ENCODE assay signal across 8 mouse cellular contexts in the genomic region with DNA sequence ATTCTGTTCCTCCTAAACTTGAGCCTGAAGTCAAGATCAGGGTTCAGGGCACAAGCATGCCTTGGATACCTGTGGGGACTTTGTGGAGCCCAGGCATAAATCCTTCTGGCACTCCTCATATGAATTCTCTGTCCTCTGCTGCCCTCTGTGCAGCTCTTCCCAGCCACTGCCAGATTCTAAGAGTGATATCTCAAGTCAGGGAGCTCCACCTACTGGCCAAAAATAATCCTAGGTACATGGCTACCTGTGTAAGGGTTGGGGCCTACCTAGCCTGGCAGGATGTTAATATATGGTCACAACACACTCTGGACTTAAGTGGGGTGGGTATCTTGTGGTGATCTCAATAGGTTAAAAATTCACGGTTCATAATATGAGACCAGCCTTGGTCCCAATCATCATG. TPM values are rescaled to one million over a fixed set of nuclear protein-coding genes. Genes with fewer than 3 reads are reported as not detected.
DNase-seq lines count a peak whose midpoint lies in the region; ATAC-seq lines count a peak whose summit lies in the region.

No protein-coding gene starts in this region.

- H3K9ac ChIP-seq in midbrain, embryonic 11.5 days (ENCODE audit: low read length), result no peak overlapping the region
- no peak overlapping the region for H3K9ac ChIP-seq in intestine, embryonic 14.5 days (ENCODE audit: low read length)
- no peak overlapping the region for H3K9ac ChIP-seq in liver, embryonic 13.5 days
- H3K9ac ChIP-seq in neural tube, embryonic 13.5 days, result no peak overlapping the region

- H3K4me2 ChIP-seq in midbrain, embryonic 11.5 days, result no peak overlapping the region
- no peak overlapping the region for H3K4me2 ChIP-seq in intestine, embryonic 14.5 days (ENCODE audit: low read length)
- no peak overlapping the region for H3K4me2 ChIP-seq in liver, embryonic 13.5 days
- no peak overlapping the region for H3K4me2 ChIP-seq in neural tube, embryonic 13.5 days

- peak; percentile 45; the same call in 1 of the 2 replicates for ATAC-seq in midbrain, embryonic 11.5 days (ENCODE audit: low FRiP score)
- peak; percentile 85 for ATAC-seq in activated CD4-positive, CD25-positive, alpha-beta regulatory T cell, adult 4 months
- peak; percentile 49; the same call in 1 of the 2 replicates for ATAC-seq in intestine, embryonic 14.5 days (replicated peaks; ENCODE audit: low FRiP score, low TSS enrichment, low read depth)
- peak; percentile 60 for ATAC-seq in liver, embryonic 13.5 days (ENCODE audit: low read depth)
- peak; percentile 37 for ATAC-seq in neural tube, embryonic 13.5 days (ENCODE audit: low read depth)

- peaks cover 11% of the 10 kb centered on the region for H3K36me3 ChIP-seq in midbrain, embryonic 11.5 days (ENCODE audit: control insufficient read depth, insufficient read depth, low read length)
- H3K36me3 ChIP-seq in midbrain, embryonic 10.5 days, result peaks cover 92% of the 10 kb centered on the region
- H3K36me3 ChIP-seq in embryonic facial prominence, embryonic 10.5 days (replicated peaks), result peaks cover 94% of the 10 kb centered on the region
- peaks cover 74% of the 10 kb centered on the region for H3K36me3 ChIP-seq in intestine, embryonic 14.5 days (ENCODE audit: control insufficient read depth, insufficient read depth, low read length)
- H3K36me3 ChIP-seq in liver, embryonic 13.5 days, result peaks cover 86% of the 10 kb centered on the region
- peaks cover 95% of the 10 kb centered on the region for H3K36me3 ChIP-seq in neural tube, embryonic 13.5 days

- H3K9me3 ChIP-seq in midbrain, embryonic 11.5 days (ENCODE audit: control insufficient read depth, low read length), result no peaks in the 10 kb centered on the region
- no peaks in the 10 kb centered on the region for H3K9me3 ChIP-seq in midbrain, embryonic 10.5 days (replicated peaks)
- no peaks in the 10 kb centered on the region for H3K9me3 ChIP-seq in embryonic facial prominence, embryonic 10.5 days
- no peaks in the 10 kb centered on the region for H3K9me3 ChIP-seq in intestine, embryonic 14.5 days (ENCODE audit: control insufficient read depth, low read length)
- H3K9me3 ChIP-seq in liver, embryonic 13.5 days (replicated peaks), result no peaks in the 10 kb centered on the region
- H3K9me3 ChIP-seq in neural tube, embryonic 13.5 days, result no peaks in the 10 kb centered on the region

- H3K4me3 ChIP-seq in midbrain, embryonic 11.5 days (ENCODE audit: low read depth, low read length), result no peak overlapping the region
- H3K4me3 ChIP-seq in midbrain, embryonic 10.5 days, result no peak overlapping the region
- H3K4me3 ChIP-seq in embryonic facial prominence, embryonic 10.5 days, result no peak overlapping the region
- no peak overlapping the region for H3K4me3 ChIP-seq in intestine, embryonic 14.5 days (ENCODE audit: low read depth, low read length)
- no peak overlapping the region for H3K4me3 ChIP-seq in liver, embryonic 13.5 days (replicated peaks)
- no peak overlapping the region for H3K4me3 ChIP-seq in neural tube, embryonic 13.5 days

- no peak overlapping the region for H3K27ac ChIP-seq in midbrain, embryonic 11.5 days (ENCODE audit: low read depth, low read length)
- H3K27ac ChIP-seq in midbrain, embryonic 10.5 days (replicated peaks), result no peak overlapping the region
- no peak overlapping the region for H3K27ac ChIP-seq in embryonic facial prominence, embryonic 10.5 days (replicated peaks)
- no peak overlapping the region for H3K27ac ChIP-seq in intestine, embryonic 14.5 days (ENCODE audit: low read depth)
- no peak overlapping the region for H3K27ac ChIP-seq in liver, embryonic 13.5 days
- H3K27ac ChIP-seq in neural tube, embryonic 13.5 days (replicated peaks), result no peak overlapping the region

- WGBS in midbrain, embryonic 11.5 days, result 68% methylated on average over 1 of the region's 1 CpGs
- WGBS in midbrain, embryonic 10.5 days, result 59% methylated on average over 1 of the region's 1 CpGs
- 61% methylated on average over 1 of the region's 1 CpGs for WGBS in embryonic facial prominence, embryonic 10.5 days
- WGBS in intestine, embryonic 14.5 days, result 59% methylated on average over 1 of the region's 1 CpGs
- 49% methylated on average over 1 of the region's 1 CpGs for WGBS in liver, embryonic 13.5 days (ENCODE audit: insufficient replicate concordance)
- 59% methylated on average over 1 of the region's 1 CpGs for WGBS in neural tube, embryonic 13.5 days

- no peaks in the 10 kb centered on the region for H3K4me1 ChIP-seq in midbrain, embryonic 11.5 days (ENCODE audit: control insufficient read depth, insufficient read depth, low read length)
- no peaks in the 10 kb centered on the region for H3K4me1 ChIP-seq in midbrain, embryonic 10.5 days
- H3K4me1 ChIP-seq in embryonic facial prominence, embryonic 10.5 days, result no peaks in the 10 kb centered on the region
- no peaks in the 10 kb centered on the region for H3K4me1 ChIP-seq in intestine, embryonic 14.5 days (replicated peaks; ENCODE audit: control insufficient read depth, insufficient read depth, low read length)
- H3K4me1 ChIP-seq in liver, embryonic 13.5 days (replicated peaks), result peaks cover 5% of the 10 kb centered on the region
- H3K4me1 ChIP-seq in neural tube, embryonic 13.5 days (replicated peaks), result no peaks in the 10 kb centered on the region

- peak; percentile 83 for DNase-seq in midbrain, embryonic 11.5 days (ENCODE audit: low spot score, missing footprints)
- DNase-seq in midbrain, embryonic 10.5 days (ENCODE audit: low spot score), result no peak
- peak; percentile 47 for DNase-seq in embryonic facial prominence, embryonic 10.5 days (ENCODE audit: low spot score)
- DNase-seq in intestine, embryonic 14.5 days (ENCODE audit: low spot score), result no peak
- peak; percentile 42 for DNase-seq in liver, embryonic 13.5 days
- DNase-seq in yolk sac, embryonic 10.5 days (ENCODE audit: low spot score), result no peak

- H3K27me3 ChIP-seq in midbrain, embryonic 11.5 days (ENCODE audit: control insufficient read depth, insufficient read depth, low read length), result no peaks in the 10 kb centered on the region
- H3K27me3 ChIP-seq in midbrain, embryonic 10.5 days (ENCODE audit: low read depth, poor library complexity, severe bottlenecking), result no peaks in the 10 kb centered on the region
- no peaks in the 10 kb centered on the region for H3K27me3 ChIP-seq in embryonic facial prominence, embryonic 10.5 days (replicated peaks; ENCODE audit: low read depth, poor library complexity, severe bottlenecking)
- no peaks in the 10 kb centered on the region for H3K27me3 ChIP-seq in intestine, embryonic 14.5 days (replicated peaks; ENCODE audit: control insufficient read depth, insufficient read depth, low read length)
- no peaks in the 10 kb centered on the region for H3K27me3 ChIP-seq in liver, embryonic 13.5 days
- H3K27me3 ChIP-seq in neural tube, embryonic 13.5 days, result no peaks in the 10 kb centered on the region

RNA-seq across cellular contexts. Expression of gene Idua, which starts 8.3 kb away (rescaled TPM):
- 9.2 TPM in 2 replicates for polyA plus RNA-seq in midbrain, embryonic 11.5 days (2014; fragmentation: Nextera tagmentation; extraction: Ambion mirVana)
- polyA plus RNA-seq in midbrain, embryonic 10.5 days (2016; fragmentation: Nextera tagmentation; extraction: Ambion mirVana), result 11.5 and 13.3 TPM in 2 replicates
- polyA plus RNA-seq in activated CD4-positive, CD25-positive, alpha-beta regulatory T cell, adult 4 months (2017; shearing (Covaris generic)), result 1 to 10 TPM; 8.8 to 9.8 TPM
- 9.3 and 9.6 TPM in 2 replicates for polyA plus RNA-seq in embryonic facial prominence, embryonic 10.5 days (2016; fragmentation: Nextera tagmentation; extraction: Ambion mirVana)
- polyA plus RNA-seq in intestine, embryonic 14.5 days (2014; fragmentation: Nextera tagmentation; extraction: Ambion mirVana), result 13.4 and 15.2 TPM in 2 replicates
- polyA plus RNA-seq in liver, embryonic 13.5 days (2015; fragmentation: Nextera tagmentation; extraction: Ambion mirVana), result 3.4 and 3.8 TPM in 2 replicates
- 8.3 and 9.2 TPM in 2 replicates for polyA plus RNA-seq in neural tube, embryonic 13.5 days (2015; fragmentation: Nextera tagmentation; extraction: Ambion mirVana)

RNA-seq across cellular contexts. Expression of gene Dgkq, which starts 17.6 kb away (rescaled TPM):
- polyA plus RNA-seq in midbrain, embryonic 11.5 days (2014; fragmentation: Nextera tagmentation; extraction: Ambion mirVana), result 8.6 TPM in 2 replicates
- polyA plus RNA-seq in midbrain, embryonic 10.5 days (2016; fragmentation: Nextera tagmentation; extraction: Ambion mirVana), result 12.8 and 15.1 TPM in 2 replicates
- polyA plus RNA-seq in activated CD4-positive, CD25-positive, alpha-beta regulatory T cell, adult 4 months (2017; shearing (Covaris generic)), result 1 to 10 TPM; 4.4 to 4.5 TPM
- polyA plus RNA-seq in embryonic facial prominence, embryonic 10.5 days (2016; fragmentation: Nextera tagmentation; extraction: Ambion mirVana), result 12.5 and 14.5 TPM in 2 replicates
- polyA plus RNA-seq in intestine, embryonic 14.5 days (2014; fragmentation: Nextera tagmentation; extraction: Ambion mirVana), result 8.0 and 10.1 TPM in 2 replicates
- polyA plus RNA-seq in liver, embryonic 13.5 days (2015; fragmentation: Nextera tagmentation; extraction: Ambion mirVana), result 2.9 and 3.6 TPM in 2 replicates
- 19.5 and 20.6 TPM in 2 replicates for polyA plus RNA-seq in neural tube, embryonic 13.5 days (2015; fragmentation: Nextera tagmentation; extraction: Ambion mirVana)

RNA-seq across cellular contexts. Expression of gene Tmem175, which starts 22.3 kb away (rescaled TPM):
- polyA plus RNA-seq in midbrain, embryonic 11.5 days (2014; fragmentation: Nextera tagmentation; extraction: Ambion mirVana), result 20.9 and 22.1 TPM in 2 replicates
- 19.8 and 24.0 TPM in 2 replicates for polyA plus RNA-seq in midbrain, embryonic 10.5 days (2016; fragmentation: Nextera tagmentation; extraction: Ambion mirVana)
- polyA plus RNA-seq in activated CD4-positive, CD25-positive, alpha-beta regulatory T cell, adult 4 months (2017; shearing (Covaris generic)), result 10 to 100 TPM; 36.5 to 39.2 TPM
- polyA plus RNA-seq in embryonic facial prominence, embryonic 10.5 days (2016; fragmentation: Nextera tagmentation; extraction: Ambion mirVana), result 15.1 and 16.0 TPM in 2 replicates
- polyA plus RNA-seq in intestine, embryonic 14.5 days (2014; fragmentation: Nextera tagmentation; extraction: Ambion mirVana), result 27.5 and 28.0 TPM in 2 replicates
- polyA plus RNA-seq in liver, embryonic 13.5 days (2015; fragmentation: Nextera tagmentation; extraction: Ambion mirVana), result 12.9 and 13.9 TPM in 2 replicates
- polyA plus RNA-seq in neural tube, embryonic 13.5 days (2015; fragmentation: Nextera tagmentation; extraction: Ambion mirVana), result 20.4 and 21.0 TPM in 2 replicates

RNA-seq across cellular contexts. Expression of gene Gak, which starts 22.3 kb away (rescaled TPM):
- 43.3 and 45.3 TPM in 2 replicates for polyA plus RNA-seq in midbrain, embryonic 11.5 days (2014; fragmentation: Nextera tagmentation; extraction: Ambion mirVana)
- polyA plus RNA-seq in midbrain, embryonic 10.5 days (2016; fragmentation: Nextera tagmentation; extraction: Ambion mirVana), result 59.8 and 64.2 TPM in 2 replicates
- polyA plus RNA-seq in activated CD4-positive, CD25-positive, alpha-beta regulatory T cell, adult 4 months (2017; shearing (Covaris generic)), result 10 to 100 TPM; 66.0 to 73.0 TPM
- polyA plus RNA-seq in embryonic facial prominence, embryonic 10.5 days (2016; fragmentation: Nextera tagmentation; extraction: Ambion mirVana), result 63.5 and 66.3 TPM in 2 replicates
- polyA plus RNA-seq in intestine, embryonic 14.5 days (2014; fragmentation: Nextera tagmentation; extraction: Ambion mirVana), result 62.9 and 65.5 TPM in 2 replicates
- polyA plus RNA-seq in liver, embryonic 13.5 days (2015; fragmentation: Nextera tagmentation; extraction: Ambion mirVana), result 23.1 and 33.3 TPM in 2 replicates
- 51.0 and 53.8 TPM in 2 replicates for polyA plus RNA-seq in neural tube, embryonic 13.5 days (2015; fragmentation: Nextera tagmentation; extraction: Ambion mirVana)

RNA-seq across cellular contexts. Expression of gene Slc26a1, which starts 23.5 kb away (rescaled TPM):
- polyA plus RNA-seq in midbrain, embryonic 11.5 days (2014; fragmentation: Nextera tagmentation; extraction: Ambion mirVana), result 0.69 and 0.81 TPM in 2 replicates
- polyA plus RNA-seq in midbrain, embryonic 10.5 days (2016; fragmentation: Nextera tagmentation; extraction: Ambion mirVana), result 0.56 and 0.93 TPM in 2 replicates
- under 1 TPM in 1 of 2 experiments, not detected in 1; 0.31 TPM for polyA plus RNA-seq in activated CD4-positive, CD25-positive, alpha-beta regulatory T cell, adult 4 months (2017; shearing (Covaris generic))
- 0.55 and 0.92 TPM in 2 replicates for polyA plus RNA-seq in embryonic facial prominence, embryonic 10.5 days (2016; fragmentation: Nextera tagmentation; extraction: Ambion mirVana)
- polyA plus RNA-seq in intestine, embryonic 14.5 days (2014; fragmentation: Nextera tagmentation; extraction: Ambion mirVana), result 1.1 and 1.2 TPM in 2 replicates
- 12.0 and 12.7 TPM in 2 replicates for polyA plus RNA-seq in liver, embryonic 13.5 days (2015; fragmentation: Nextera tagmentation; extraction: Ambion mirVana)
- 1.7 and 2.2 TPM in 2 replicates for polyA plus RNA-seq in neural tube, embryonic 13.5 days (2015; fragmentation: Nextera tagmentation; extraction: Ambion mirVana)

Comparison
In these comparisons a context has a peak if more than half of its experiments do, and no peak if none do; other contexts are left out.
1. DNase-seq: peak in midbrain, embryonic 11.5 days (single experiment), embryonic facial prominence, embryonic 10.5 days (single experiment) and liver, embryonic 13.5 days (single experiment); none in midbrain, embryonic 10.5 days (single experiment), intestine, embryonic 14.5 days (single experiment) and yolk sac, embryonic 10.5 days (single experiment).
2. Peak in every context shown above with its lines, with median percentiles within 50 percentile points of each other: ATAC-seq.